Mouse (Mus musculus): ENCODE measurements around the gene Psmd5. TPM values are rescaled to one million over a fixed set of nuclear protein-coding genes. Genes with fewer than 3 reads are reported as not detected.
A peak's percentile ranks its signal among the peaks of the same experiment; 100 is the strongest.

The Psmd5 gene
- 88.7 and 98.0 TPM in 2 replicates for polyA plus RNA-seq (2015; fragmentation: Nextera tagmentation; extraction: Ambion mirVana)

DNA sequence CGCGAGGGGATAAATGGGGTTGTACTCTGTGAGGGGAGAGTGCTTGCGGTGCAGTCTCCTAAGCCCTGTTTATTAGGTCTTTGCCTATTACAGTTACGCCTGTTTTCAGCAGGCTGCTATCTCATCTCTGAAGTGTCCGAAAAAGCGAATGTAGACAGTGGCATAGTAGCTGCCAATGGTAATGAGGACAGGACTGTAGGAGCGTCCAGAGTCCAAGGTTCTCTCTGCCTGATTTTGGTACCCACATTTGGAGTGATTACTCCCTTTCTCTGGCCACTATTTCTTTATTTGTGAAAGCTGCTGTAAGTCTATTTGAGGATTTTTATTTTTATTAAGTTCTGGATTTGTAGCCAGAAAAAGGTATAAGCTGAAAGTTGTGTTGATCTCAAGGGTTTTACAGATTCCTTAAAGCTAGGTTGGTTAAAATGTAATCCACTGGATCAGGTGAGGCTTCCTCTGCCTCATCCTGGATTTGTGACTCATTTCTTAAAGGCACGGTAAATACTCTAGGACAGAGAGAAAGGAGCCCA lies at the start of gene Psmd5:
Gene Psmd5 (minus strand): TSS at position 153 of the 530 bp plus-strand sequence.
- ATAC-seq, result no peak
- peak within 1 kb of the TSS; percentile 41 for H3K9ac ChIP-seq

GRCm38 (mm10) chr2:34922729-34923128 lies 48.0 kb upstream of the Psmd5 start:
- H3K9me3 ChIP-seq, result no peaks in the 10 kb centered on the region
- H3K4me3 ChIP-seq (replicated peaks), result no peak overlapping the region
- no peaks in the 10 kb centered on the region for H3K27me3 ChIP-seq (replicated peaks)
- no peaks in the 10 kb centered on the region for H3K36me3 ChIP-seq
- H3K4me1 ChIP-seq (replicated peaks), result no peaks in the 10 kb centered on the region
- H3K27ac ChIP-seq, result no peak overlapping the region
- H3K4me2 ChIP-seq (replicated peaks), result no peak overlapping the region
- ATAC-seq, result no peak
- WGBS, result 6% methylated on average over 2 of the region's 2 CpGs
- no peak overlapping the region for H3K9ac ChIP-seq

More for the DNA sequence above, at the start of gene Psmd5:
- Histone ChIP-seq H3K27me3 (replicated peaks) (no peaks in the 10 kb centered on the region), H3K4me2 (replicated peaks) (peak within 1 kb of the TSS; percentile 57), H3K4me3 (replicated peaks) (peak within 1 kb of the TSS; percentile 33), H3K9me3 (no peaks in the 10 kb centered on the region), H3K27ac (peak within 1 kb of the TSS; percentile 29), H3K36me3 (no peaks in the 10 kb centered on the region), H3K4me1 (replicated peaks) (peaks cover 7% of the 10 kb centered on the region; the same call in 1 of the 2 replicates)
- WGBS, result 14% methylated on average over 8 of the region's 8 CpGs

- no peaks in the 10 kb centered on the region for H3K9me3 ChIP-seq
- H3K27ac ChIP-seq, result no peak overlapping the region
- no peaks in the 10 kb centered on the region for H3K36me3 ChIP-seq
- WGBS, result 47% methylated on average over 2 of the region's 2 CpGs
- H3K27me3 ChIP-seq (replicated peaks), result no peaks in the 10 kb centered on the region
- no peak overlapping the region for H3K4me2 ChIP-seq (replicated peaks)
- H3K9ac ChIP-seq, result no peak overlapping the region
- ATAC-seq, result no peak
- H3K4me1 ChIP-seq (replicated peaks), result 0 out of 2 replicates have a peak, but pooled peaks cover under 1% of the 10 kb centered on the region
- H3K4me3 ChIP-seq (replicated peaks), result no peak overlapping the region
Measured at GRCm38 (mm10) chr2:34920144-34920543, 45.4 kb upstream of the Psmd5 start.

- H3K4me3 ChIP-seq (replicated peaks), result no peak overlapping the region
- no peaks in the 10 kb centered on the region for H3K36me3 ChIP-seq
- H3K4me1 ChIP-seq (replicated peaks), result 0 out of 2 replicates have a peak, but pooled peaks cover 9% of the 10 kb centered on the region
- peak overlapping the region; percentile 88 for H3K4me2 ChIP-seq (replicated peaks)
- ATAC-seq, result no peak
- WGBS, result 66% methylated on average over 2 of the region's 2 CpGs
- H3K27ac ChIP-seq, result peak overlapping the region; percentile 28
- no peaks in the 10 kb centered on the region for H3K9me3 ChIP-seq
- no peak overlapping the region for H3K9ac ChIP-seq
- H3K27me3 ChIP-seq (replicated peaks), result no peaks in the 10 kb centered on the region
Measured at GRCm38 (mm10) chr2:34915103-34915502, 40.3 kb upstream of the Psmd5 start.

DNA sequence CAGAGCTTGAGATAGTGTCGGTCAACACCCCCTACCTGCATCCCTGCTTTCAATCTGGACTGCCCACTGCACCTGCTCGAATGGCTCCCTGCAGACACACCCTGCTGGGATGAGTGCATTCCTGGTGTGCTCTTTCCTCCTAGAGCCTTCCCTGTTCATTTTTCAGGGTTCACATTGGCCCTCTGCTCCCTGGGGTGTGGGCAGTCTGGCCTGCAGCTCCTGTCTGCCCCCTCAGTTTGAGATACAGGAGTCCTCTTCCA lies 40.0 kb upstream of the Psmd5 start:
- Histone ChIP-seq H3K4me3 (replicated peaks) (peak overlapping the region; percentile 62), H3K4me1 (replicated peaks) (0 out of 2 replicates have a peak, but pooled peaks cover 9% of the 10 kb centered on the region), H3K4me2 (replicated peaks) (peak overlapping the region; percentile 88), H3K9ac (peak overlapping the region; percentile 20; the same call in 1 of the 2 replicates), H3K9me3 (no peaks in the 10 kb centered on the region), H3K27ac (peak overlapping the region; percentile 28), H3K36me3 (no peaks in the 10 kb centered on the region), H3K27me3 (replicated peaks) (no peaks in the 10 kb centered on the region)
- peak; percentile 67 for ATAC-seq
- 7% methylated on average over 2 of the region's 2 CpGs for WGBS

- WGBS, result 2% methylated on average over 35 of the region's 50 CpGs
- H3K36me3 ChIP-seq, result no peaks in the 10 kb centered on the region
- peak overlapping the region; percentile 62 for H3K4me3 ChIP-seq (replicated peaks)
- H3K4me1 ChIP-seq (replicated peaks), result 0 out of 2 replicates have a peak, but pooled peaks cover 9% of the 10 kb centered on the region
- no peaks in the 10 kb centered on the region for H3K9me3 ChIP-seq
- peak overlapping the region; percentile 53 for H3K9ac ChIP-seq
- peak overlapping the region; percentile 28; the same call in 1 of the 2 replicates for H3K27ac ChIP-seq
- peak overlapping the region; percentile 88 for H3K4me2 ChIP-seq (replicated peaks)
- peak; percentile 84 for ATAC-seq
- no peaks in the 10 kb centered on the region for H3K27me3 ChIP-seq (replicated peaks)
Measured at GRCm38 (mm10) chr2:34914069-34914822, 39.5 kb upstream of the Psmd5 start.

DNA sequence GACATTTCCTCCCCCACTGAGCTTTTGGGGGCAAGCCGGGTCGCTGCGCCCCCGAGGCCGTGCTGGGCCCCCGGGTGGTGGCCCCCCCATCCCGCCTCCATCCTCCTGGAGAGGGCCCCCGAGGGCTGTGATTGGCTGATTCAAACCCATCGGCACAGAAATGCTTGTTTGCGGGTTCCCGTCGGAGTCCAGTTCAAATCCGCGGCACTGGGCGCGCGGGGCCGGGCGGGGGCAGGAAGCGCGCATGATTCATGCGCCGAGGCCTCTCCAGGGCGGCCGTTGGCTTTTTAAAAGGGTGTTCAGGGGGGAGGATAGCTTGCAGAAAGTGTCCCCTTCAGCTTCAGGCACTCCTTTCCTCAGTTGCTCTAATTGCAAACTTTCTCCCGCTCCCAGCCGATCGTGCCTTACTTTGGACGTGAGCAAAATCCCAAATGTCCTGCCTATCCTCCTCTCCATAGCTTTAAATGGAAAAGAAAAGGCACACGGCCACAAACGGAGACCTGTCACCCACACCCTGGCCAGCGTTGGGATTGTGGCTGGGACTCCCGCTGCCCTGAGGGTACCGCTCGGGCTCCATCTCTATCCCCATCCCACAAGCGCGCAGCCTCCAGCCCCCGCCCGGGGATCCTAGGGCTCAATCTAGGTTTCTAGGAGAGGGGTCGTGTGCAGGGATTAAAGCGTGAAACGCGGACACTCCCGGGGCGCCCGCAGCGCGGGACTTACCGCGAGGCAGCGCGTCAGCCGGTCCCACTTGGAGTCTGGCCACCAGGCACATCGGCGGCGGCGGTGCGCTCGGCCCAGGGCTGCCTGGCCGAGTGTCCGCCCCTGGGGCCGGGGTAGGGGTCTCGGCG lies 38.7 kb upstream of the Psmd5 start, which contains the start of gene Phf19:
Gene Phf19 (minus strand): TSS at position 809 of the 851 bp plus-strand sequence.
- peak; percentile 52 for ATAC-seq
- H3K9me3 ChIP-seq, result no peaks in the 10 kb centered on the region
- H3K27me3 ChIP-seq (replicated peaks), result no peaks in the 10 kb centered on the region
- peak within 1 kb of the TSS; percentile 53 for H3K9ac ChIP-seq
- peak within 1 kb of the TSS; percentile 62 for H3K4me3 ChIP-seq (replicated peaks)
- peak within 1 kb of the TSS; percentile 88 for H3K4me2 ChIP-seq (replicated peaks)
- peak within 1 kb of the TSS; percentile 28 for H3K27ac ChIP-seq
- under 1% methylated on average over 59 of the region's 64 CpGs for WGBS
- no peaks in the 10 kb centered on the region for H3K36me3 ChIP-seq
- H3K4me1 ChIP-seq (replicated peaks), result 0 out of 2 replicates have a peak, but pooled peaks cover 9% of the 10 kb centered on the region

GRCm38 (mm10) chr2:34912613-34913012 lies 37.8 kb upstream of the Psmd5 start:
- Histone ChIP-seq H3K9me3 (no peaks in the 10 kb centered on the region), H3K27ac (no peak overlapping the region), H3K4me1 (replicated peaks) (0 out of 2 replicates have a peak, but pooled peaks cover 9% of the 10 kb centered on the region), H3K36me3 (no peaks in the 10 kb centered on the region), H3K4me3 (replicated peaks) (peak overlapping the region; percentile 62), H3K4me2 (replicated peaks) (peak overlapping the region; percentile 88), H3K27me3 (replicated peaks) (no peaks in the 10 kb centered on the region), H3K9ac (no peak overlapping the region)
- ATAC-seq, result no peak
- 49% methylated on average over 7 of the region's 7 CpGs for WGBS

DNA sequence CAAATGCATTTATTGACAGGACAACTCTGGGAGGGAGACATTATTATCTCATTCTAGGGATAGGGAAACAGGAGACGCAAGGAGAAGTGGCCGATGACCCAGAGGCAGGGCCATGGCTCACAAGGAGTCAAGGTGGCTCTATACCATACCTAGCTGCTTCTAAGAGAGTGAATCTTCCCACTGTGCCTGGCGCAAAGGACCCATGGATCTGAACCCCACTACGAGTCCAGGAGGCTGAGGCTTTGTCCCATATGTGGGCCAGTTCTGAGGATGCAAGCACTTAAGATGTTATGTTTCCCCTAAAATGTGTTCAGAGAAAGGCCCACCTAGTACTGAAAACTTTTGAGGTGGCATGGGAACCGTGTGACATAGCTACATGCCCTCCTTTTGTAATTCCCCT lies 37.1 kb upstream of the Psmd5 start:
- Histone ChIP-seq H3K9me3 (no peaks in the 10 kb centered on the region), H3K9ac (no peak overlapping the region), H3K36me3 (no peaks in the 10 kb centered on the region), H3K27me3 (replicated peaks) (no peaks in the 10 kb centered on the region), H3K4me2 (replicated peaks) (no peak overlapping the region), H3K4me3 (replicated peaks) (no peak overlapping the region), H3K27ac (no peak overlapping the region), H3K4me1 (replicated peaks) (0 out of 2 replicates have a peak, but pooled peaks cover 9% of the 10 kb centered on the region)
- no peak for ATAC-seq
- WGBS, result 84% methylated on average over 5 of the region's 5 CpGs

DNA sequence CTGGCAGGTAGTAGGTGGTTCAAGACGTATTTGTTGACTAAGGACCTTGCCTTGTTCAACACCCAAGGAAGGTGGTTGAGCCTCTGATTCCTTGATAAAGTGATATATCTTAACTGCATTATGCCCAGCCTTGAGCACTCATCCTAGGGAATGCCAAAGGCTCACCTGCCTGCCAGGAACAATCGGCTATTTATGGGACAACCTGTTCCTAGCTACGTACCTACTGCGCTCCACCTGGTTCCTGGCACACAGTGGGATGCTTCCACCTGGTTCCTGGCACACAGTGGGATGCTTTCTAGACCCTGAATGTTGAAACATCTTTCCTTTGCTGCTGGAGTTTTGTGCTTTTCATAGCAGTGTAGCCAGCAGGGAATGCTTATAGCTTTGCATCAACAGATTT lies 35.0 kb upstream of the Psmd5 start:
- Histone ChIP-seq H3K4me1 (replicated peaks) (0 out of 2 replicates have a peak, but pooled peaks cover 4% of the 10 kb centered on the region), H3K27ac (no peak overlapping the region), H3K4me2 (replicated peaks) (no peak overlapping the region), H3K36me3 (no peaks in the 10 kb centered on the region), H3K27me3 (replicated peaks) (no peaks in the 10 kb centered on the region), H3K9me3 (no peaks in the 10 kb centered on the region), H3K4me3 (replicated peaks) (no peak overlapping the region), H3K9ac (no peak overlapping the region)
- 92% methylated on average over 4 of the region's 4 CpGs for WGBS
- ATAC-seq, result no peak

- Histone ChIP-seq H3K4me3 (replicated peaks) (no peak overlapping the region), H3K9me3 (no peaks in the 10 kb centered on the region), H3K27me3 (replicated peaks) (no peaks in the 10 kb centered on the region), H3K27ac (no peak overlapping the region), H3K36me3 (no peaks in the 10 kb centered on the region), H3K9ac (no peak overlapping the region), H3K4me1 (replicated peaks) (peaks cover 4% of the 10 kb centered on the region; the same call in 1 of the 2 replicates), H3K4me2 (replicated peaks) (no peak overlapping the region)
- 53% methylated on average over 12 of the region's 12 CpGs for WGBS
- no peak for ATAC-seq
Measured at GRCm38 (mm10) chr2:34906861-34907604, 32.3 kb upstream of the Psmd5 start.

Measured in intestine, embryonic 15.5 days (tissue).